8 mouse cellular contexts compared by ENCODE assay signal in the genomic region with DNA sequence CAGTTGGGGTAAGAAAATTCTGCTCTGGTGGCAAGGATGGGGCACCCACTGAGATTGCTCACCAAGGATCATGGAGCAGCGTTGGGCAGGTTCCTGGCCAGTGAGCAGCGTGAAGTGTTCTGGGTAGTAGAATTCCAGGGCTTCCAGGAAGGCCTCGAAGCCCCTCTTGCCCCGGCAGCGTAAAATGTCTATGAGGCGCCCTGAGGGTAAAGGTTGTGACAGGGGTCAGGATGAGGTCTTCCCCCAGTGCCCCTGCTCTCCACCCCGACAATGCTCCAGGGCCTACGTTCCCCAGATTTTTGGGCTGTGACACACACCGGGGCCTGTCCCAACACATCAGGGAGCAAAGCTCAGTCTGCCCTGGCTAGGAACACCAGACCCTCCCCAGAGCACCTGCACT. TPM values are rescaled to one million over a fixed set of nuclear protein-coding genes. Genes with fewer than 3 reads are reported as not detected.
A peak's percentile ranks its signal among the peaks of the same experiment; 100 is the strongest.
DNase-seq lines count a peak whose midpoint lies in the region; ATAC-seq and TF ChIP-seq lines count a peak whose summit lies in the region.

No protein-coding gene starts in this region.

- TF ChIP-seq CTCF in stomach, postnatal 0 days (IDR thresholded peaks at IDR 0.05; ENCODE audit: low read depth), result no peak

- DNase-seq in forebrain, embryonic 10.5 days (ENCODE audit: extremely low spot score, low spot score), result no peak
- no peak for DNase-seq in midbrain, embryonic 10.5 days (ENCODE audit: low spot score)
- no peak for DNase-seq in midbrain, embryonic 11.5 days (ENCODE audit: low spot score, missing footprints)
- DNase-seq in stomach, postnatal 0 days (ENCODE audit: low spot score), result no peak
- DNase-seq in ovary, postnatal 14 days (ENCODE audit: low spot score), result no peak
- DNase-seq in gastrocnemius, postnatal 10 days, result no peak

- no peaks in the 10 kb centered on the region for H3K9me3 ChIP-seq in forebrain, embryonic 10.5 days
- H3K9me3 ChIP-seq in forebrain, embryonic 16.5 days (ENCODE audit: control insufficient read depth, low read length), result no peaks in the 10 kb centered on the region
- H3K9me3 ChIP-seq in midbrain, embryonic 10.5 days (replicated peaks), result no peaks in the 10 kb centered on the region
- H3K9me3 ChIP-seq in midbrain, embryonic 11.5 days (ENCODE audit: control insufficient read depth, low read length), result no peaks in the 10 kb centered on the region
- H3K9me3 ChIP-seq in liver, embryonic 12.5 days (replicated peaks), result no peaks in the 10 kb centered on the region
- no peaks in the 10 kb centered on the region for H3K9me3 ChIP-seq in stomach, postnatal 0 days (ENCODE audit: control insufficient read depth, low read length)

- no peak for ATAC-seq in forebrain, embryonic 16.5 days
- no peak for ATAC-seq in midbrain, embryonic 11.5 days (ENCODE audit: low FRiP score)
- no peak for ATAC-seq in liver, embryonic 12.5 days
- no peak for ATAC-seq in stomach, postnatal 0 days (ENCODE audit: low FRiP score, low TSS enrichment)

- peaks cover 58% of the 10 kb centered on the region for H3K4me1 ChIP-seq in forebrain, embryonic 10.5 days
- H3K4me1 ChIP-seq in forebrain, embryonic 16.5 days (replicated peaks; ENCODE audit: control insufficient read depth, insufficient read depth, low read length), result peaks cover 26% of the 10 kb centered on the region
- H3K4me1 ChIP-seq in midbrain, embryonic 10.5 days, result peaks cover 52% of the 10 kb centered on the region
- H3K4me1 ChIP-seq in midbrain, embryonic 11.5 days (ENCODE audit: control insufficient read depth, insufficient read depth, low read length), result peaks cover 21% of the 10 kb centered on the region
- peaks cover 28% of the 10 kb centered on the region for H3K4me1 ChIP-seq in liver, embryonic 12.5 days
- peaks cover 3% of the 10 kb centered on the region; the same call in 1 of the 2 replicates for H3K4me1 ChIP-seq in stomach, postnatal 0 days (replicated peaks; ENCODE audit: control insufficient read depth, insufficient read depth)

- peak overlapping the region; percentile 64 for H3K4me3 ChIP-seq in forebrain, embryonic 10.5 days
- H3K4me3 ChIP-seq in forebrain, embryonic 16.5 days (replicated peaks; ENCODE audit: low read length), result no peak overlapping the region
- H3K4me3 ChIP-seq in midbrain, embryonic 10.5 days, result peak overlapping the region; percentile 61
- no peak overlapping the region for H3K4me3 ChIP-seq in midbrain, embryonic 11.5 days (ENCODE audit: low read depth, low read length)
- H3K4me3 ChIP-seq in liver, embryonic 12.5 days, result peak overlapping the region; percentile 60; the same call in 1 of the 2 replicates
- peak overlapping the region; percentile 67 for H3K4me3 ChIP-seq in stomach, postnatal 0 days (ENCODE audit: low read depth, low read length)

- no peak overlapping the region for H3K27ac ChIP-seq in forebrain, embryonic 10.5 days
- no peak overlapping the region for H3K27ac ChIP-seq in forebrain, embryonic 16.5 days (ENCODE audit: low read length)
- H3K27ac ChIP-seq in midbrain, embryonic 10.5 days (replicated peaks), result no peak overlapping the region
- H3K27ac ChIP-seq in midbrain, embryonic 11.5 days (ENCODE audit: low read depth, low read length), result no peak overlapping the region
- H3K27ac ChIP-seq in liver, embryonic 12.5 days, result no peak overlapping the region
- no peak overlapping the region for H3K27ac ChIP-seq in stomach, postnatal 0 days (replicated peaks)

- 73% methylated on average over 9 of the region's 9 CpGs for WGBS in forebrain, embryonic 10.5 days
- 78% methylated on average over 8 of the region's 9 CpGs for WGBS in forebrain, embryonic 16.5 days
- 72% methylated on average over 9 of the region's 9 CpGs for WGBS in midbrain, embryonic 10.5 days
- WGBS in midbrain, embryonic 11.5 days, result 77% methylated on average over 9 of the region's 9 CpGs
- WGBS in liver, embryonic 12.5 days (ENCODE audit: insufficient replicate concordance), result 84% methylated on average over 9 of the region's 9 CpGs
- 66% methylated on average over 9 of the region's 9 CpGs for WGBS in stomach, postnatal 0 days

- H3K4me2 ChIP-seq in forebrain, embryonic 16.5 days (ENCODE audit: low read length), result no peak overlapping the region
- no peak overlapping the region for H3K4me2 ChIP-seq in midbrain, embryonic 11.5 days
- peak overlapping the region; percentile 78 for H3K4me2 ChIP-seq in liver, embryonic 12.5 days
- peak overlapping the region; percentile 94 for H3K4me2 ChIP-seq in stomach, postnatal 0 days (replicated peaks; ENCODE audit: low read depth)

- TF ChIP-seq EP300 in stomach, postnatal 0 days (optimal IDR thresholded peaks at IDR 0.05), result no peak

- H3K9ac ChIP-seq in forebrain, embryonic 16.5 days (replicated peaks; ENCODE audit: low read depth, low read length), result no peak overlapping the region
- H3K9ac ChIP-seq in midbrain, embryonic 11.5 days (ENCODE audit: low read length), result no peak overlapping the region
- no peak overlapping the region for H3K9ac ChIP-seq in liver, embryonic 12.5 days
- 0 out of 2 replicates have a peak overlapping the region, but pooled peaks have one; percentile 71 for H3K9ac ChIP-seq in stomach, postnatal 0 days (ENCODE audit: low read length)

- H3K36me3 ChIP-seq in forebrain, embryonic 10.5 days (replicated peaks), result no peaks in the 10 kb centered on the region
- H3K36me3 ChIP-seq in forebrain, embryonic 16.5 days (ENCODE audit: control insufficient read depth, insufficient read depth), result no peaks in the 10 kb centered on the region
- H3K36me3 ChIP-seq in midbrain, embryonic 10.5 days, result no peaks in the 10 kb centered on the region
- H3K36me3 ChIP-seq in midbrain, embryonic 11.5 days (ENCODE audit: control insufficient read depth, insufficient read depth, low read length), result no peaks in the 10 kb centered on the region
- no peaks in the 10 kb centered on the region for H3K36me3 ChIP-seq in liver, embryonic 12.5 days
- 0 out of 2 replicates have a peak, but pooled peaks cover 2% of the 10 kb centered on the region for H3K36me3 ChIP-seq in stomach, postnatal 0 days (ENCODE audit: control insufficient read depth, insufficient read depth, low read length)

- peaks cover 93% of the 10 kb centered on the region for H3K27me3 ChIP-seq in forebrain, embryonic 10.5 days (ENCODE audit: poor library complexity, severe bottlenecking)
- H3K27me3 ChIP-seq in forebrain, embryonic 16.5 days (replicated peaks; ENCODE audit: control insufficient read depth, insufficient read depth, low read length), result peaks cover 20% of the 10 kb centered on the region
- peaks cover 94% of the 10 kb centered on the region for H3K27me3 ChIP-seq in midbrain, embryonic 10.5 days (ENCODE audit: low read depth, poor library complexity, severe bottlenecking)
- peaks cover 35% of the 10 kb centered on the region for H3K27me3 ChIP-seq in midbrain, embryonic 11.5 days (ENCODE audit: control insufficient read depth, insufficient read depth, low read length)
- H3K27me3 ChIP-seq in liver, embryonic 12.5 days (replicated peaks), result peaks cover 72% of the 10 kb centered on the region
- H3K27me3 ChIP-seq in stomach, postnatal 0 days (ENCODE audit: control insufficient read depth, insufficient read depth, low read length), result no peaks in the 10 kb centered on the region

RNA-seq across cellular contexts. Expression of a gene that starts 1.3 kb away (rescaled TPM):
- 2.4 and 2.6 TPM in 2 replicates for polyA plus RNA-seq in forebrain, embryonic 10.5 days (2016; fragmentation: Nextera tagmentation; extraction: Ambion mirVana)
- 1.3 and 1.4 TPM in 2 replicates for polyA plus RNA-seq in forebrain, embryonic 16.5 days (2015; fragmentation: Nextera tagmentation; extraction: Ambion mirVana)
- 2.6 TPM in 2 replicates for polyA plus RNA-seq in midbrain, embryonic 10.5 days (2016; fragmentation: Nextera tagmentation; extraction: Ambion mirVana)
- polyA plus RNA-seq in midbrain, embryonic 11.5 days (2014; fragmentation: Nextera tagmentation; extraction: Ambion mirVana), result 1.3 and 1.5 TPM in 2 replicates
- polyA plus RNA-seq in liver, embryonic 12.5 days (2016; fragmentation: Nextera tagmentation; extraction: Ambion mirVana), result 2.3 and 2.5 TPM in 2 replicates
- polyA plus RNA-seq in stomach, postnatal 0 days (2015; fragmentation: Nextera tagmentation; extraction: Ambion mirVana), result 2.4 and 2.8 TPM in 2 replicates
- 10 to 100 TPM in 1 of 2 experiments, 1 to 10 TPM in 1; 9.3 to 11.3 TPM for total RNA-seq in gastrocnemius, postnatal 10 days (2021)

RNA-seq across cellular contexts. Expression of a gene that starts 28.3 kb away (rescaled TPM):
- polyA plus RNA-seq in forebrain, embryonic 10.5 days (2016; fragmentation: Nextera tagmentation; extraction: Ambion mirVana), result 71.1 and 83.6 TPM in 2 replicates
- polyA plus RNA-seq in forebrain, embryonic 16.5 days (2015; fragmentation: Nextera tagmentation; extraction: Ambion mirVana), result 58.1 and 67.0 TPM in 2 replicates
- polyA plus RNA-seq in midbrain, embryonic 10.5 days (2016; fragmentation: Nextera tagmentation; extraction: Ambion mirVana), result 81.5 and 121 TPM in 2 replicates
- 57.2 and 61.8 TPM in 2 replicates for polyA plus RNA-seq in midbrain, embryonic 11.5 days (2014; fragmentation: Nextera tagmentation; extraction: Ambion mirVana)
- polyA plus RNA-seq in liver, embryonic 12.5 days (2016; fragmentation: Nextera tagmentation; extraction: Ambion mirVana), result 11.0 and 11.7 TPM in 2 replicates
- 5.6 and 7.2 TPM in 2 replicates for polyA plus RNA-seq in stomach, postnatal 0 days (2015; fragmentation: Nextera tagmentation; extraction: Ambion mirVana)
- 1 to 10 TPM; 7.9 to 9.5 TPM for total RNA-seq in gastrocnemius, postnatal 10 days (2021)

RNA-seq across cellular contexts. Expression of a gene that starts 40.9 kb away (rescaled TPM):
- polyA plus RNA-seq in forebrain, embryonic 10.5 days (2016; fragmentation: Nextera tagmentation; extraction: Ambion mirVana), result 12.6 and 12.7 TPM in 2 replicates
- 9.7 and 11.0 TPM in 2 replicates for polyA plus RNA-seq in forebrain, embryonic 16.5 days (2015; fragmentation: Nextera tagmentation; extraction: Ambion mirVana)
- 12.9 and 14.3 TPM in 2 replicates for polyA plus RNA-seq in midbrain, embryonic 10.5 days (2016; fragmentation: Nextera tagmentation; extraction: Ambion mirVana)
- polyA plus RNA-seq in midbrain, embryonic 11.5 days (2014; fragmentation: Nextera tagmentation; extraction: Ambion mirVana), result 6.4 and 9.0 TPM in 2 replicates
- polyA plus RNA-seq in liver, embryonic 12.5 days (2016; fragmentation: Nextera tagmentation; extraction: Ambion mirVana), result 17.6 and 18.1 TPM in 2 replicates
- polyA plus RNA-seq in stomach, postnatal 0 days (2015; fragmentation: Nextera tagmentation; extraction: Ambion mirVana), result 37.7 and 45.4 TPM in 2 replicates
- total RNA-seq in gastrocnemius, postnatal 10 days (2021), result 10 to 100 TPM; 26.3 to 35.0 TPM

RNA-seq across cellular contexts. Expression of a gene that starts 53.8 kb away (rescaled TPM):
- not detected in 2 replicates for polyA plus RNA-seq in forebrain, embryonic 10.5 days (2016; fragmentation: Nextera tagmentation; extraction: Ambion mirVana)
- polyA plus RNA-seq in forebrain, embryonic 16.5 days (2015; fragmentation: Nextera tagmentation; extraction: Ambion mirVana), result not detected in 2 replicates
- polyA plus RNA-seq in midbrain, embryonic 10.5 days (2016; fragmentation: Nextera tagmentation; extraction: Ambion mirVana), result not detected in 2 replicates
- not detected in 2 replicates for polyA plus RNA-seq in midbrain, embryonic 11.5 days (2014; fragmentation: Nextera tagmentation; extraction: Ambion mirVana)
- polyA plus RNA-seq in liver, embryonic 12.5 days (2016; fragmentation: Nextera tagmentation; extraction: Ambion mirVana), result 7.0 and 9.5 TPM in 2 replicates
- 39.4 and 39.5 TPM in 2 replicates for polyA plus RNA-seq in stomach, postnatal 0 days (2015; fragmentation: Nextera tagmentation; extraction: Ambion mirVana)
- total RNA-seq in gastrocnemius, postnatal 10 days (2021), result not detected

Comparison
In these comparisons a context has a peak if more than half of its experiments do, and no peak if none do; other contexts are left out.
1. H3K4me3 ChIP-seq: peak in forebrain, embryonic 10.5 days (single experiment), midbrain, embryonic 10.5 days (single experiment), liver, embryonic 12.5 days (single experiment) and stomach, postnatal 0 days (single experiment); none in forebrain, embryonic 16.5 days (single experiment) and midbrain, embryonic 11.5 days (single experiment).
2. H3K4me2 ChIP-seq: peak in liver, embryonic 12.5 days (single experiment) and stomach, postnatal 0 days (single experiment); none in forebrain, embryonic 16.5 days (single experiment) and midbrain, embryonic 11.5 days (single experiment).